Mouse (Mus musculus) C2C12 (cell line): Measurements from ENCODE around the gene Kansl1l. TPM values are rescaled to one million over a fixed set of nuclear protein-coding genes. Genes with fewer than 3 reads are reported as not detected.

Source experiments
- H3K27me3 ChIP-seq: one replicate; pipeline ENCODE4 v1.6.1; 2011; ENCODE audit not compliant: control insufficient read depth, insufficient read depth, insufficient read length
- H3K36me3 ChIP-seq: one replicate; pipeline ENCODE4 v1.6.1; 2011; ENCODE audit not compliant: control insufficient read depth, insufficient read depth
- H3K4me3 ChIP-seq: one replicate; pipeline ENCODE4 v1.5.1; 2011; ENCODE audit warnings: mild to moderate bottlenecking, control low read depth; ENCODE audit not compliant: poor library complexity, insufficient read depth, severe bottlenecking
- H3K79me2 ChIP-seq: one replicate; pipeline ENCODE4 v1.6.1; 2011; ENCODE audit not compliant: control insufficient read depth, insufficient read depth
- H3K79me3 ChIP-seq: one replicate; pipeline ENCODE4 v1.6.1; 2011; ENCODE audit warnings: low read depth, control low read depth
- H3ac ChIP-seq: one replicate; pipeline ENCODE3; 2011; ENCODE audit warnings: low read depth; ENCODE audit not compliant: control insufficient read depth, insufficient read length
- CEBPB ChIP-seq: IDR thresholded peaks from one replicate; pipeline ENCODE4 v1.6.1; 2011; ENCODE audit warnings: low read depth, mild to moderate bottlenecking, control low read depth, moderate library complexity
- CTCF ChIP-seq: IDR thresholded peaks from one replicate; pipeline ENCODE4 v1.5.1; 2011; ENCODE audit not compliant: control insufficient read depth, insufficient read depth, insufficient read length
- FOSL1 ChIP-seq: IDR thresholded peaks from one replicate; pipeline ENCODE4 v1.8.0; 2011; ENCODE audit warnings: mild to moderate bottlenecking, low read length; ENCODE audit not compliant: poor library complexity, insufficient read depth, severe bottlenecking
- MAX ChIP-seq: IDR thresholded peaks from one replicate; pipeline ENCODE4 v1.6.1; 2011; ENCODE audit warnings: mild to moderate bottlenecking, control low read depth
- MYOD1 ChIP-seq: IDR thresholded peaks from one replicate; pipeline ENCODE4 v1.6.1; 2011; ENCODE audit warnings: low read depth; ENCODE audit not compliant: control insufficient read depth, insufficient read length
- MYOG ChIP-seq: IDR thresholded peaks from one replicate; pipeline ENCODE4 v1.6.1; 2011; ENCODE audit not compliant: control insufficient read depth, insufficient read length; ENCODE audit errors: extremely low read depth
- USF1 ChIP-seq: IDR thresholded peaks from one replicate; pipeline ENCODE4 v1.6.1; 2011; ENCODE audit warnings: low read depth, mild to moderate bottlenecking, control low read depth, moderate library complexity
- long read RNA-seq, 2 experiments: library from polyadenylated mRNA; unstranded; transcript quantifications; one replicate each; pipeline ENCODE4 v2.0.0; 2019 to 2020
- polyA plus RNA-seq: library from polyadenylated mRNA; unstranded; fragments of >200 nt; fragmentation: generic; extraction: Trizol; gene quantifications from one replicate; pipeline ENCODE4 v1.2.1, GENCODE M21; 2012; ENCODE audit warnings: missing spikeins

The Kansl1l gene
- polyA plus RNA-seq = 1.9 TPM
- long read RNA-seq, experiment 1, full-length matches to known transcripts = 1 of 1 reads
- long read RNA-seq, experiment 1, partial matches to known transcripts = 0 of 1 reads
- long read RNA-seq, experiment 1, other reads (novel, unspliced or antisense) = 0 of 1 reads
- long read RNA-seq, experiment 2, partial matches to known transcripts = 1 of 2 reads
- long read RNA-seq, experiment 2, other reads (novel, unspliced or antisense) = 1 of 2 reads

DNA sequence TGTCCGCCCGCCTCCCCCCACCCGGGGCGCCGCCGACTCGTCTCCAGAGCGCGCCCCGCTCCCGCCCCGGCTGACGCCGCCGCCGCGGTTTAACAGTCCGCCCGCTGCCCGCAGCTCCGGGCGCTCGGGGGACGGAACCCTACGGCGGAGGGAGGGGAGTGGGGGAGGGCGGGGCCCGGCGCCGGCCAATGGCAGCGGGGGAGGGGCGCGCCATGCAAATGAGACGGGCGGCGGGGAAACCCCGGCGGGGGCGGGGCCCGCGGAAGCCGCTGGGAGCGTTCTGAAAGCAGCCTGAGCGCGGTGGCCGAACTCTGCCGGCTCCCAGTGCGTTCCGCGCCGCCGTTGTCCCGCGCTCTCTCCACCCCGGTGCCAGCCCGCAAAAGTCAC, at the start of gene Kansl1l:
Kansl1l (minus strand) TSS at position 110 of the 387 bp plus-strand sequence.
- Histone ChIP-seq H3K4me3 (peak within 1 kb of the TSS; percentile 56), H3K27me3 (no peaks in the 10 kb centered on the region), H3K36me3 (no peaks in the 10 kb centered on the region), H3ac (peak within 1 kb of the TSS; percentile 96), H3K79me3 (peaks cover 10% of the 10 kb centered on the region), H3K79me2 (peaks cover 38% of the 10 kb centered on the region)
- TF ChIP-seq MYOD1 (no peak), CEBPB (no peak), CTCF (no peak), MAX (no peak), FOSL1 (no peak), MYOG (no peak), USF1 (no peak)

DNA sequence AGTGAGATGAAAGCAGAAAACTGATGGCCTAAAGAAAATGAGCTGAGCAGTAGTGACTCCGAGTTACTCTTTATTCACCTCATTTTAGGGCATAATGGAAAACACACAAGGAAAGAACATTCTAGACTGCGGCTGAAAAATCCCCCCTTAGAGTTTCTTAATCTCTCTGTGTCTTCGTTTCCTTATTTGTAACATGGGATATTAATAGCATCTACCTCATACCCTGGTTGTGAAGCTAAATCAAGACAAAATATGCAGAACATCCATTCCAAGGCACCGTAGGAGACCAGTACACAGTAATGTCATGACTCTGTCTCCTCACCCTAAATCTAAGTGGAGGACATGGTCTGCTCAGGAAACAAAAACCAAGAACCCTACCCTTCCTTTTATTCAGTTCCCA, 48.3 kb upstream of the Kansl1l start:
- Histone ChIP-seq H3K36me3 (no peaks in the 10 kb centered on the region), H3K79me3 (peaks cover 16% of the 10 kb centered on the region), H3K79me2 (peaks cover 22% of the 10 kb centered on the region), H3ac (no peak overlapping the region), H3K4me3 (no peak overlapping the region), H3K27me3 (no peaks in the 10 kb centered on the region)
- TF ChIP-seq CTCF (no peak), FOSL1 (no peak), MAX (no peak), CEBPB (no peak), MYOG (no peak), USF1 (no peak)

DNA sequence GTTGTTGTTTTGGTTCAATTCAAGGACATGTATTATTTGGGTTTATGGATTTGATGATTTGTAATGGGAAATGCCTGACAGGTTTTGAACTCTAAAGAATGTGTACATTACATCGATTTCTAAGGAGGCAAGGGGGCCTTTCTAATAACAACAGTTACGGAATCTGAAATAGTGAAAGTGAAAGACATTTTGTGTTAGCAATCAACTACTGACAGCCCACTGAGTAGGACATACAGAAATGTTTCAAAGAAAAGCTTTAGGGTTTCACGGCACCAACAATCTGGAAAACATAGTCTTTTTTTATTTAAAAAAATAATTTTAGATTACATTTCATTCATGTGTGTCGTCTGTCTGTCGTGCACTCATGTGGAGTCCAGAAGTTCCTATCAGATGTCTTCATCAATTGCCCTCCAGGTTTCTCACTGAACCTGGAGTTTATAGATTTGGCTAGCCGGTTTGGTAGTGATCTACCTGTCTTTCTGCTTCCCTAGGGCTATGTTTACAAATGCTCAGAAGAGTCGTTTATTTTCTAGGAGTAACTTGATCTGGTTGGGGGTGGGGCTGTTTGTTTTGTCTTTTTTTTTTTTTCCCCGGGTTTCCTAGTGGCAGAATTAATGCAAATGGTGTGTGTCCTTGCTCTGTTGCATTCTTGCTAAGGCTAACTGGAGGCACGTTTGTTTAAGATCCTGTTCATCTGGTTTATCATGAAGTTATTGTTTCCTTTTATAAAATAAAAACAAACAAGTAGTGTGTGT, 46.6 kb upstream of the Kansl1l start:
- no peak overlapping the region for H3ac ChIP-seq
- TF ChIP-seq MYOG (no peak), USF1 (no peak), MAX (no peak), FOSL1 (no peak)
- H3K79me2 ChIP-seq = peaks cover 40% of the 10 kb centered on the region
- peaks cover 3% of the 10 kb centered on the region for H3K36me3 ChIP-seq
- H3K27me3 ChIP-seq = no peaks in the 10 kb centered on the region
- no peak overlapping the region for H3K4me3 ChIP-seq
- peaks cover 30% of the 10 kb centered on the region for H3K79me3 ChIP-seq

DNA sequence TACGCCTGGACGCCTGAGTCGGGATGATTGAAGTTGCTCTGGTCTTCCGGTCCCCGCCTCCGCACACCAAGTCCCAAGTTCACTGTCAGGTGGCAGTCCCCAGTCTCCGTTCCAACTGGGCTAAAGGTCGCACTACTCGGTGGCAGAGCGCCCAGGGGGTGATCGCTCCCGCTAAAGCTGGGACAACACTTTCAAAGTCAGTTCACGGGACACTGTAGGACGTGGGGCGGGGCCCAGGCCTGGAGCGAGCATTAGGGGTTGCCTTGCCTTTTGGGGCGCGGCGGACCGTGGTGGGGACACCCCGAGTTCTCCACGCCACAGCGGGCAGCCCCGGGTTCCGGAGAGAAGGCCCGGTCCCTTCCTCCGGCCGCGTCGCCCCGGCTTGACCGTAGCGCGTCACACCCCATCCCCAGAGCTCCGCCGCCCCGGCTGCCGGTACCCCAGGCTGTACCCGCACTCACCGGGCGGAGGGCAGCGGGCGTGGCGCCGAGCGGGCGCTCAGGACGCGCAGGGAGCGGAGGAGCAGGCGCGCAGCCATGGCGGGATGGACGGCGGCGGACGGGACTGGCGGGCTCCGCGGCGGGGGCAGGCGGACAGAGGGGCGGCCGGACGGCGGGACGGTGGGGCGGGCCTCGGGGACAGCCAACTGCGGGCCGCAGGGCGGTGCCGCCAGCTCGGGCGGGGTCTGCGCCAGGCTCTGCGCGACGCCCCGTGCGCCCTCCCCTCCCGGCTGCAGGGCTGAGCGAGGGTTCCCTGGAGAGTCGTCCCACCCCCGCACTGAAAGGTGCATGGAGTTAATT, 45.5 kb upstream of the Kansl1l start, which contains the start of gene Acadl:
Acadl (minus strand) TSS at position 566 of the 800 bp plus-strand sequence.
- peak within 1 kb of the TSS; percentile 53 for H3K4me3 ChIP-seq

DNA sequence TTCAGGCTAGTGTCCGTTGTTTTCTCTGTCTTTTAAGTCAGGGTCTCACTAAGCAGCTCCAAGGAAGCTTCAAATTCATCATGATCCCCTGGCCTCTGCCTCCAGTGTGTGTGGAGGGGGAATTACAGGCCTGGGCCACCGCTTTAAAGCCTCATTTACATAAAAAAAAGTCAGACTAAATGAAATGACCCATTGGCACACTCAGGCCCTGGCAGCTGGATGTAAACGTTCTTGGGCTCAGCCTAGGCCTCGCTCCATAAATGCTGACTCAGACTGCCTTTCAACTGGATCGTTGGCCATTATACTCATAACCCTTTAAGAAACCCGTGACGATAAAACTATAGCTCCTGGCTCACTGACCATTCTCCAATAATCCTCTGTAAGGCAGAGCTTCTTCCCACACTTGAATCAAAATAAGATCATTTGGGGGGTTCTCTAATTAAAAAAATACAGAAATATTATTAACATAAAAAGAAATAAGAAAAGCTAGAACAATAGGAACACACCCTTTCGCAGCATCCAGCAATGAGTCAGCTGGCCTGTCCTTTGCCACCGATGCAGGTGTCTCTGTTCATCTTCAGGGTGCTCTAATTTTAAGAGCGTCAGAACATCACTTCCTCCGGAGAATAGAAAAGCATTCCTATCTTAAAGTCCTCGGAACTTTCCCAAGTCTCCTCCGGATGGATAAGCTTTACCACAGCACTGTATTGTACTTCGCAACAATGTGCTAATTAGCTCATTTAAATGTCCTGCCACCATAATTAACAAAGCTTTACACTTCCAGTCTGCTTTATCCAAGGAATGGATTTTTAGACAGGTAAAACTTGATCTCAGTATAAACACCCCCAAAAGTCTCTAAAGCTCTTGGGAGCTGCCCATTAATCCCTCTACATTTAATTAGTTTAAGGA, 44.7 kb upstream of the Kansl1l start:
- Histone ChIP-seq H3K79me2 (peaks cover 43% of the 10 kb centered on the region), H3K79me3 (peaks cover 34% of the 10 kb centered on the region), H3ac (peak overlapping the region; percentile 54), H3K36me3 (peaks cover 11% of the 10 kb centered on the region), H3K27me3 (no peaks in the 10 kb centered on the region), H3K4me3 (peak overlapping the region; percentile 53)
- TF ChIP-seq USF1 (no peak), CTCF (no peak), MYOD1 (no peak), MYOG (no peak), CEBPB (no peak), FOSL1 (no peak), MAX (no peak)

More for the DNA sequence above, 45.5 kb upstream of the Kansl1l start, which contains the start of gene Acadl:
- TF ChIP-seq MAX (no peak), CTCF (no peak), FOSL1 (no peak), MYOG (no peak), USF1 (no peak), MYOD1 (no peak), CEBPB (no peak)
- H3K27me3 ChIP-seq = no peaks in the 10 kb centered on the region
- peak within 1 kb of the TSS; percentile 96 for H3ac ChIP-seq
- H3K79me3 ChIP-seq = peaks cover 34% of the 10 kb centered on the region
- peaks cover 8% of the 10 kb centered on the region for H3K36me3 ChIP-seq
- peaks cover 43% of the 10 kb centered on the region for H3K79me2 ChIP-seq
